Mouse (Mus musculus) heart, adult 2 months (tissue): ENCODE data around the gene Sult5a1.

Source experiments
- CTCF ChIP-seq: fragments of 200-600 bp; IDR thresholded peaks from 2 replicates; pipeline ENCODE4 v1.8.1; 2022; ENCODE audit warnings: antibody characterized with exemption, mild to moderate bottlenecking, moderate library complexity
- EP300 ChIP-seq: fragments of 200-500 bp; IDR thresholded peaks from 2 replicates; pipeline ENCODE4 v1.6.1; 2011; ENCODE audit warnings: low read depth, low read length, control low read depth; ENCODE audit not compliant: insufficient read depth
- POLR2A ChIP-seq: fragments of 200-500 bp; IDR thresholded peaks from 2 replicates; pipeline ENCODE4 v1.6.1; 2011; ENCODE audit warnings: mild to moderate bottlenecking, low read depth, low read length, control low read depth; ENCODE audit not compliant: insufficient read depth

GRCm38 (mm10) chr8:123191908-123192307 lies 33.8 kb upstream of the Sult5a1 start:
- no peak for TF ChIP-seq POLR2A
- TF ChIP-seq CTCF = no peak
- no peak for TF ChIP-seq EP300
